Mouse (Mus musculus) urinary bladder, adult 2 months (tissue): ENCODE data around the gene Ccdc12. TPM values are rescaled to one million over a fixed set of nuclear protein-coding genes. Genes with fewer than 3 reads are reported as not detected.

Source experiments
- DNase-seq: peaks from one replicate; pipeline ENCODE4 v3.0.0; 2022; ENCODE audit warnings: low spot score
- polyA plus RNA-seq: library from polyadenylated mRNA; depleted of rRNA; stranded (reverse); fragments of >200 nt; gene quantifications from 2 replicates; pipeline ENCODE4 v1.2.3, GENCODE M21; 2012; rRNA removed

Gene Ccdc12
- polyA plus RNA-seq, result 119 and 152 TPM in 2 replicates

DNA sequence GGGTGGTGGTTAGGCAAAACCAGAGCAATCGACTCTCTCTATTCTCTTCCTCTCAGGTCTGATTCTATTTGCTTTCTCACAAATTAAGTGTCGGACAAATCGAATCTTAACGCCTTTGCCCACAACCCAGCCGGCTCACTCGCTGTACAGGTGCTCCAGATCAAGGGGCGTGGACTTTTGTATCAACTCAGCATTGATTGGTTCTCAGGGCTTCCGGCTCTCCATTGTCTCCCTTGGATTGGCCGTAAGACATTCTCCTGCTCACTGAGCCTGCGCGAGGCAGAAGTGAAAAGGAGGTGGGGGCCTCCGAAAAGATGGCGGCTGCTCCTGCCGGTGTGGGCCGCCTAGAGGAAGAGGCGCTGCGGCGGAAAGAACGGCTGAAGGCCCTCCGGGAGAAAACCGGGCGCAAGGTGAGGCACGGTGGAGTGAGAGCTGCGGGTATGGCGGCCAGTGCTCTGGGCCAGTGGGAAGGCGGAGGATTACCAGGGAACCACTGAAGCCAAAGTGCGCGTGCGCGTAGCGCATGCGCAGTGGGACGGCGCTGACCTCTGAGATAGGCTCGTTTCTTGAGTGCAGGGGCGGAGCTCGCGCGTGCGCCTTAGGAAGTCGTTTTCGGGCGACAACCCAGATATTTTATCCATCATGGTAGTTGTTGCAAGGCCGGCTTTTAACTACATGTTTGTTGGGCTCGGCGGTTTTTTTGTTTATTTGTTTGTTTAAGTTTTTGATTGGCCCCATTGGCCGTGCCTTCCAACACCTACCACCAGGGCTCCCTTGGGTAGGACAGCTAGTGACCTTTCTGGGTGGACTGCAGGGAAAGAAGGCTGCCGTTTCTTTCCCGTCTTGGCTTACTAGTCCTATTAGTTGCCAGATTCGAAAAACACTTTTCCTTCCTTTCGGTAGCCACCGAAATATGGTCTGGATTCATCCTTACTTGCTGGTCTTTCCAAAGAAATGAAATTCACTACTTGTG is at the start of gene Ccdc12:
TSS of gene Ccdc12 (plus strand) at position 255 of the 973 bp plus-strand sequence.
- peak; percentile 93 for DNase-seq

DNA sequence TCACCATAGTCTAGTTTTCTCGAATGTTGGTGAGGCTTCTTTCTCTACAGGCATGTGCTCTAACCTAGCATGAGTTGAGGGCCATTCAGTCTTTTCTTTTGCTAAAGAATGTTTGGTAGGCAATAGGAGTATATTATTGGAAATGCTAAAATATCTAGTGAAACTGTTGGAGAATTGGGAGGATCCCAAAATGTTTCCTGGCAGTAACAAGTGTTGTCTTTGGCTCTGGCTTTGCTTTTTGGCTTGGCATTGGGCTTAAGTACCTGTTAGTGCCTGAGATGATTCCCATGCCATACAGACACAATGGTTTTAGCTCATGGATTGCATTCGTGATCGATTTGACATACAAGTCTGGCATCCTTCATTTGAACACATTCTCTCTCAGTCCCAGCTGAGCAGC is 44.8 kb upstream of the Ccdc12 start:
- no peak for DNase-seq

DNA sequence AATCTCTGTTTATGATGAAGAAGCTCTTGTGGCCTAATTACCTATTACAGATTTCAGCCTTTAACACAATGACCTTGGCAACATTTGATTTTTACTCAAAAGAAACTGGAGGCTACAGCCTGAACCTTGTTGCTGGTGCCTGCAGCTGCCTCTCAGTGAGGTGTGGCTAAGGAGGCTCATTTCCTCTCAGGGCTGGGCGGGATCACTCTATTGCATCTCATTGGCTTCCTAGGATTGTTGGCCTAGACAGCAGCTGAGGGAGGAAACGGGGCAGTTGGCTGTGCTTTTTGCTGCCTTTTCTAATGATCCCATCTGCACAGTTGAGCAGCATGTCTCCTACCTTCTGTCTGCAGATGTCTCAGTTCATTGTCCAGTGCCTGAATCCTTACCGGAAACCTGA is 39.2 kb upstream of the Ccdc12 start:
- no peak for DNase-seq

DNA sequence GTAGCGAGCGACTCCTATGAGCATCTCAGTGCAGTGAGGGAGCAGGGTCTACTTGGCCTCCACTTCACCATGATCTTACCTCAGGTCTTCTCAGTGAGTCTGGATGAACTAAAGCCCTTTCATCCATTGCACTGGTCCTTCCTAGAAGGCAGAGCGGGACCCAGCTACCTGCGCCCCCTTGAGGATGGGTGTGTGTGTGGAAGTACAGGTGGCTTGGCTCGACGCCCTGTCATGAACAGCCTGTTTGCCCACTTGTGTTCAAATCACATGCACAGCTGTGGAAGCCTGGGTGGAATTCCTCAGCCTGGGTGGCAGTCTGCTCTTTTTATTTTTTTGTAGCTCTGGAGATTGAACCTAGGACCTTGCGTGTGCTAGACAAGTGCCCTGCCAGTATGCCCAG is 36.1 kb upstream of the Ccdc12 start:
- DNase-seq, result no peak

DNA sequence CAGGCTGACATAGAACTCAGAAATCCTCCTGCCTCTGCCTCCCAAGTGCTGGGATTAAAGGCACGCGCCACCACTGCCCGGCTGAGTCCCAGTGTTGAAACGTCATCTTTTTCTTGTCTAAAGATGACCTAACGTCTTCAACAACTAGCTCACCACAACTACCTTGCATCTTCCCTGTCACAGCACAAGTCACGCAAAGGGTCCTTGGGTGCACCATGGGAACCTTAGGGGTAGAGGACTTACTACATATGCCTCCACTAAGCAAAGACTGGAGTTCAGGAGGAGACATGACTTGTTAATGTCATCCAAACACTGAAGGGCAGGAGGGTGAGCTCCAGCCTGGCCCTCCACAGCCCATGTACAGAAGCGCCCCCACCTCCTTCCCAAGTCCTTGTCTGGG is 35.6 kb upstream of the Ccdc12 start:
- DNase-seq, result no peak

DNA sequence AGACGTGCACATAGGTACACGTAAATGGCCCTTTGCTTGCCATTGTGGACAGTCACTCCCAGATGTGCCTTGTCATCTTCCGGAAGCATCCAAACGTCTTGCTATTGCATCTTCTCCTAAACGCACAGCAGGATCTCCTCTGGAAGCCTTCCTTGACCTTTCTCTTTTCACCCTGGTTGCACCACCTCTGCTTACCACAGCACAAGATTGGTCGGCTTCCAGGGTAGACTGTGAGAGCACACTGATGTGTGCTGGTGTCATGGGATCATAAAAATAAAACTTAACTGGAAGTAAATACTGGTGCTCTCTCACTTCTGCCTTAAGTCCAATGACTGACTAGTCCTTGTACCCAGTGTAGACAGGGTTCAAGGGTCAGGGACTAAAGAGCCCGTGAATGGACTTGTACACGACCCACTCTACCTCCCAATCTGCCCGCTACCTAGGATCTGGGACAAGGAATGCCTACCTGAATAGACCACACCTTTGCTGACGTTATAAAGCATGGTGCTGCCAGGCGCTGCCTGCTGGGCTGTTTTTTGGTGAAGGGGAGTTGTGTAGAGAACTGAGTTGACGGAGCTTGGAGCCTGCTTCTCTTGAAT is 33.6 kb upstream of the Ccdc12 start:
- no peak for DNase-seq

DNA sequence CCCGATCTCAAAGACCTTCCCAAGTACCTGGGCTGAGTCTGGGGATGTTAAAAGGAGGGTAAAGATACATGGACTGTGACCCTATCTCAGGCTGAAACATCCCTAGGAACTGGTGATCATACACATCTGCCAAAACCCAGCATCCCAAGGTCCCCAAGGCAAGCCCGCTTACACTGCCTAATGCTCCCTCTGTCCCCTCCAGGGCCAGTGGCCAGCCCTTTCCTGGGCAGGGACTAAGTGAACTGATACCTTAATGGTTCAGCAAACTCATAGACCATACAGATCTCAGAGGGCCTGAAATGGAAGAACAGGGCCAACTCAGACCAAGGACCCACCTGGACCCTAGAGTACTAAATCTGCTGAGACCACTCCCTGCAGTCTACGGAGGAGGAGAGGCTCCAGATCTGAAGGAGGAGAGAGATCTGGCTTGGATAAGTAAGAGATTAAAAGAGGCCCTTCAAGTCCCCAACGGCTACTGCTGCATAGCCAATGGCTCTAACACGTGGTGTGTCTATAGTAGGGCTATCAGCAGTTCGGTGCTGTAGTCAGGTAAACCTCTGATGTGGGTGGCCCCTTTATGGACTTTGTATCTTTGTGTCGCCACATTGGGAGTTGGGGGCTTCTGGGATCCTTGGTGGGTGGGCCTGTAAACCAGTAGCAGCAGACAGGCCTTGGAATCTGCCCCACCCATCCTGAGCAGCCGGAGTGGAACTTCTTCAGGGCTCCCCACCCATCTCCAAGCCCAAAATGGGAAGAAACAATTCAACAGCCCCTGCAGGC is 32.7 kb upstream of the Ccdc12 start:
- peak; percentile 17 for DNase-seq

DNA sequence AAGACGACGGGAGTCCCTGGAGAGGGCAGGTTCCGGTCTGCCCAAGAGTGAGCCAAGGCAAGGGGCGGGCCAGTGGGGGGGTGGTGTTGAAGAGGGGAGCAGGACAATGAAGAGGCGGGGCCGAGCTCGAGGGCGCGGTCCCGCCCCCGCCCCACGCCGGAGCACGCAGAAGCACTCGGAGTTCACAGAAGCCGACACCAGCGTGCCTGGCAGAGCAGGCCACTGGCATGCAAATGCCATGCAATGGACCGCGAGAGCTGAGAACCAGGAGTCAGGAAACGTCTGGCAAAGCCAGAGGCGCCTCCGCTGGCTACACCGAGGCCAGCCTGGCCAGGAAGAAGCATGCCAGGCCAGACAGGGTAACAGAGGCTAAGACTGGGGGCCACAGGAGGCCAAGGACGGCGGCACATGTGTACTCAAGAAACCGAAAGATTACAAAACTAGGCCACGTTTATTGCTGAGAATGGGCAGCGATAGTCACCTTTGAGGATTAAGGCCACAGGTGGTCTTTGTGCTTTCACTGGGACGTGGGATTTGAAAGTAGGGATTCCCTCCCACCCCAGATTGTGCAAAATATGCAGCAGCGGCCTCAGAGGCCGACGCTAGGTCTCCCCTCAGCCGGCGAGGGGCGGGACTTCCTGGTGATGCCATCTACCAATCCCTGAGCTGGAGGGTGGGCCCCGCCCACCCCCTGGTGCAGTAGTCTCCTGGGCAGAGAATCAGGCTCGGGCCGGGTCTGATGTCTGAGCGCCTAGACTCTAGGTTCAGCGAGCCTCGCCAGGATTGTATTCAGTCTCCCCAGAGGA is 31.7 kb upstream of the Ccdc12 start, which contains the start of gene Nradd:
TSS of gene Nradd (minus strand) at position 92 of the 806 bp plus-strand sequence.
- peak; percentile 63 for DNase-seq

DNA sequence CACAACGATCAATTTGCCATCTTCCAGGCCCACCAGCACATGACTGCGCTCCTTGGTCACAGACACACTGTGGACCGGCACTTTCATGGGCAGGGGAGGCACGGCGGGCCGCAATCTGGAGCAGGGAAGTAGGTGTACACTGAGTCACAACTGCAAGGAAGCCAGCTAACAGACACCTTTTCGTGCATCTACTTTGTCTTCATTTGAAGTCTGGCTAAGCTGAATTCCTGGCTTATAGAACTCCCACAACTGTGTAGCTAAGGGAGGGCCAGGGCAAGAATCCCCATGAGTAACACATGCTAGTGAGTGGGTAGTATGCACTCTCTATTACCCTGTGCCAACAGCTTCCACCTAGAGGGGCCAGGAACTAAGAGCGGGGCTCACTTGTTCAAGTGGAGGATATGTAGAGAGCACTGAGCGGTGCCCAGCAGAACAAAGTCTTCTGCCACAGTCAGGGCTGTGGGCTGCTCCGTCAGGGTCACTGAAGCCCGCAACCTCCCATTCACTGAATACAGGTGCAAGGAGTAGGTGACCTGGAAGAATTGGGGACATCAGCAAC is 30.9 kb upstream of the Ccdc12 start:
- DNase-seq, result no peak

DNA sequence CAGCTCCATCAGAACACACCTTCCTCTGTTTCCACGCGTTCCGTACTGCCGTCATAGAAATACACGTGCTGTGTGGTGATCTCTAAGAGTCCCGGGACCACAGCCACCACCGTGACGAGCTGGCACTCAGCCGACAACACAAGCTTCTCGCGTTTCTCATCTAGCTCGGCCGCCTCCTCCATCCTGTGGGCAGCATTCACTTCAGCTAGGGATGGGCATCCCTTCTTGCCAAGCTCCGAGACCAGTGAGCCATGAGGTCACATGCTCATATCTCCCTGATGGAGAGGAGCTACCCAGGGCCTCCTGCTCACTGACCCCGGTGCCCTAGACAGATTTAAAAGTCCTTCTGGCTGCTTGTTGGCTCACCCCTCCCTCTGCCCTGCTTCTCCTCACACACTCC is 26.1 kb upstream of the Ccdc12 start:
- no peak for DNase-seq

DNA sequence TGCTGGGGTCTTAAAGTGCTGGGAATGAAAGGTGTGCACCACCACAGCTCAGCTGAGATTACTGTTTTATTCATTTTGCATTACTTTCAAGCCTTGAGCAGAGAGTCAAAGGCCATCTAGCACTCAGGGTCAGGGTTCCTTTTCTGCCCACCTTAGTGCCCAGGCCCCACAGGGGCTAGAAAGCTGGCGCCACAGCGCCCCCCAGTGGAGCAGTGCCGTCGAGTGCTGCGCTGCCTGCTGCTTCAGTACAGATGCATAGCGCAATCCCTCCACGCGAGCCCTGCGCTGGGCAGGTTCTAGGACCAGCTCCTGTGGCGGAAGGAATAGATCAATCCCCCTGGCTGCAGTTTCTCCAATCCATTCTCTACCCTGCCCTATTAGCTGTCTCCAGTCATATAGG is 25.1 kb upstream of the Ccdc12 start:
- no peak for DNase-seq

DNA sequence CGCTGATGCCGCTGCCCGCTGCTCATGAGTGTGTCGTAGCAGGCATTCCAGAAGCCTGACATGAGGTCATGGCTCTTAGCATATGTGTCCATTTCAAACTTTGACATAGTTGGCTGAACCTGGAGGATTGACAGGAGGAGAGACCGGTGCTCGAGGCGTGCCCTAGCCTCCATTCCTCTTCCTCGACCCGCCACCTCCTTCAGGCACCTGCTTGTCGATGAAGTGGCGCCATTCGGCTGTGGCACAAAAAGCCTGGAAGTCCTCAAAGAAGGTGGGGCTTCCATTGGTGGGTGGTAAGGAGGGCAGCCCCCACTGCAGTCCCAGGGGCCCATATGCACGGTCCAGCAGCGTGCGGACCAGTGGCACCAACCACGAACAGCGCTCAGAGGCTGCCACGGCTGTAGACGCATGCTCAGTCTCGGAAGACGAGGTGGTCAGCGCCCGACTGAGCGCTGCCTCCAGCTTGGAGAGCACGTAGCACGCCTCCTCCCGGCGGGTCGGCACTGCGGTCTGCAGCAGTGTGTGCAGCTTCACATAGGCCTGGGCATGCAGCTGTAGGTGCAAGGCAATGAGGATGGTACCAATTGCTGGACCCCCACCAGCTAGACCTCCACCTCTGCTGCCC is 24.5 kb upstream of the Ccdc12 start:
- DNase-seq, result no peak

DNA sequence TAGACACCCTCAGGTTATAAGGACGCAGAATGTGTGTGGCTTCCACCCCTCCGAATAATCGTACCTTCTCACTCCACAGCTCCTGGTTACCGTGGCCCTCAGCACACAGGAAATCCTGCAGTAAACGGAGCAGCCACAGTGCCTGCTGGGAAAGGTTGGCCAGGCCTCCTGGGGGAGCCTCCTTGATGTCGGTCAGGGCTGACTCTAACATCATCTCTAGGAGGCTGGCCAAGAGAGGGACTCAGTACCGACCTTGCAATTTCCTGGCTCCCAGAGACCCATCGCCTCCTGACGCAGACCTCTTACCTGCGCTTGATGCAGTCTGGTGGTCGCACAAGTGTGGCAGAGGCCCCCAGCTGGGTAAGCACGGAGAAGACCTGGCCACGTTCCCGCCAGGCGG is 23.6 kb upstream of the Ccdc12 start:
- DNase-seq, result no peak

DNA sequence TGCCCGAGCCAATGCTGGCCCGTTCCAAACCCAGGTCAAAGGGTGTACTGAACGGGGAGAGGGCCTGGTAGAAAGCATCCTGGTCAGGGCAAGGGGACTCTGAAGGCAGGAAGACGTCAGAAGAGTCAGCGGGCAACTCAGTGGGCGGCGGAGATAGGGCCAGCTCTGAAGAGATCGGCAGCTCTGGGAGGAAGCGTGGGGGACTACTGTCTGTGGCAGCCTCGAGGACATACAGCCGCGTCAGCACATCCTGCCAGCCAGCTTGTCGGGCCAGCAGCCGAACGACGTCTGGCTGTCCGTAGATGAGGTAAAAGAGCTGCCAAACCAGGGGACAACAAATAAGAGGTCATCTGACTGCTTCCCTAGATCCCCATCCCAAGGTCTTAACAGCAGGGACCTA is 22.4 kb upstream of the Ccdc12 start:
- DNase-seq, result no peak

DNA sequence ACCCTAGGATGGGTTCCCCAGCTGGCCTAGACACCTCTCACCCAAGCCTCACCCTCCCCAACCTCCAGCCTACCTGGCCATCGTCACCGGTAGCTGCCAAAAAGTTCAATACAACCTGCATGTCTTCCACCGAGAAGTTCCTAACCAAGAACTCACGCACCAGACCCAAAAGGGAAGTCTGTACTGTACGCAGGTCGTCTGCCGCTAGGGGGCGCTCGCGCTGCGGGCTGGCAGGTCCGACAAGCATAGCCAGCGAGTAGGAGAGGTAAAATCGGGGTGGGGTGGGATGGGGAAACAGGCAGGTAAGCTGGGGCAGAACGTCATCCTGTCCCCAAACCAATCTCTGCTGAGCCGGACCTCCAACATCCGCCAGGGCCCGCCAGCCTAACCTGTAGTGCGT is 21.1 kb upstream of the Ccdc12 start:
- DNase-seq, result peak; percentile 88

DNA sequence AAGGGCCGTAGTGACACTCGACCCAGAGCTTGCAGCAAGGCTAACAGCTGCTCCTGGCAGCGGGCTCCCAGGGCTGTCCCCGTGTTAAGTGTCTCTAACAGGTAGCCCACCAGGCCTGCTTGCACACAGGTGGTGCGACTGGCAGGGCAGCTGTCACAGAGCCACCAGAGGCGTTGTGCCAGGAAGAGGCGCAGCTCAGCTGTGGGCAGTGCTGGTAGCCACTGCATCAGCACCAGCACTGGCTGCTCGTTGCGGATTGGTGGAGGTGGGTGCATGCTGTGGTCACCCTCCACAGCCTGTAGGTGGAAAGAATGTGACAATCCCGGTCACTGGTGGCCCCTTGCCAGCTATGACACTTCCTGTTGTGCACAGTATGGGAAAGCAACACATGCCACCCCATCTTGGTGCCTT is 17.7 kb upstream of the Ccdc12 start:
- no peak for DNase-seq

DNA sequence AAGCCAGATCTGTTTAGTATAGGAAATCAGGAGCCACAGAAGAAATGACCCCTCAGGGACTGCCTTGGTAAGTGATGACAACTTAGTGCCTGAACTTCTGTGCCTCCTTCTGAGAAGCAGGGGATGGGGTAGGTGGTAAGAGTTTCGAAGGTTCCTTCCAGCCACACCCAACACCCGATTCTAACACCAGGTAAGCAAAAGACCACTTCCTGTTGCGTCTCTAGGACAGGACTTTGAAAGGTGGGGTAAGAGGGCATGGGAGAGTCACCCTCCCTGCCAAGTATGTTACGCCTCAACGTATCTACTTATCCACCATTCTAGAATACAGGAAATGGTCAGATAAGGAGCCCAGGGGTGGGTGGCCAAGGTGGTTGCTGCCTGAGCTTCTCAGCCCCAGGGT is 15.3 kb upstream of the Ccdc12 start:
- DNase-seq, result no peak

DNA sequence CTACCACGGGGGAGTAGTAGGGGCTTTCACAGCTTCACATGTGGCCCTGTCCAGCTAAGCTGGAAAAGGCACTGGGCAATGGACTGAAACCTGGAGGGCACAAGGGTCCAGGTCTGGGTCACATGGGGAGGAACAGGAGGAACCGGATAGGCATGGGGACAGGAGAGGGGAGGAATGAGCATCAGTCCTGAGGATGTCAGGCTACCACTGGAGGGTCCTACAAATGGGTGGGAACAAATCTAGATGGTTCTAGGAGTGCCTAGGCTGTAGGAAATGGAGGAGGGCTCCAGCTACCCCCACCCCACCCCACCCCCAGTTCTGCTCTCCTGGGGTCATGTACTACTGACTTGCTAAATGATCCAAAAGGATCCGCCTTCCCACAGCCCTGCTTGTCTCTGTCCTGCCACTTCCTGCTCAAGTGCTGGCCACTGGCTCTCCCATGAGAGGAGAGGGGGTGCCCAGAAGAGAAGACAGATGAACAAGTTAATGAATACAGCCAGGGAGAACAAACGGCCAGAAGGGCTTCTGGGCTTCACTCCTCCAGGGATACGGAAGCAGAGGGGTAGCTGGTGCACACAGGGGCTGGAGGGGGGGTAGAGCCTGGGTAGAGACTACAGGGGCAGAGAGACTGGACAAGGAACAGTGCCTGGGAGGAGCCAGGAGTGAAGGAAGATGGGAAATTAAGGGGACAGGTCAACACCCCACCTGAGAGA is 13.3 kb upstream of the Ccdc12 start:
- DNase-seq, result no peak

DNA sequence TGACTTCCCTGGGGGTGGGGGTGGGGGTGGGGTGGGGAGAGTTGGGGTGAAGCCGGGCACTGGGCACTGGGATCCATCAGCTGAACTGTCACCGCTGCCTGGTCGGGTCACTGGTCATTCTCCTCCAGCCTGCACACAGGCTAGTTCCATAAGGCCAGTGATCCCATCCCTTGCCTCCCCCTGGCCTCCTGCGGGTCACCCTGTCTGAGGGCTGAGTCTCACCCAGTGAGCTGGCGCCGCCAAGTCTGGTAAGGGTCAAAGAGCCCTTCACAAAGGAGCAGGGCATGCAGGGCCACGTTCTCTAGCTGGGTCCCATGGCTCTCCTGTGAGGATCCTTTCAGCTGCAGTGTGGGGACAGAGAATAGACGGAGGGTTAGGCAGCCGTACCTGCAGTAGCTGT is 12.5 kb upstream of the Ccdc12 start:
- DNase-seq, result no peak

DNA sequence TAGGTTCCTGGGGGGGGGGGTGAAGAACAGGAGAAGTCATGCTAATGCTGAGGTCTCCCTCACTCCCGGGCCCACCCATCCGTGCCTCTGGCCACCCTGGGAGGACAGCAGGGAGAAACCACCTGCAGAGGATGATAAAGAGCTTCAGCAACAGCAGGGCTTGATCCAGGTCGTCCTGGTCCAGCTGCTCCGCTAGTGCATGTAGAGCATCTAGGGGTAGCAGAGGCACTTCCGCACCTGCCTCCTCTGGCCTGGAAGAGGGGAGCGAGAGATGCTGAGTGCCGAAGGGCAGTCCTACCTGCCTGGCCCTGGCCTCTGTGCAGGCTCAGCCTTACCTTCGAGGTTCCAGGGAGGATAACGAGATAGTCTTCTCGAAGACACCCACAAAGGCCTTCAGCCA is 12.0 kb upstream of the Ccdc12 start:
- no peak for DNase-seq
